Mouse (Mus musculus): ENCODE data around the gene Il16.

Il16 gene

DNA sequence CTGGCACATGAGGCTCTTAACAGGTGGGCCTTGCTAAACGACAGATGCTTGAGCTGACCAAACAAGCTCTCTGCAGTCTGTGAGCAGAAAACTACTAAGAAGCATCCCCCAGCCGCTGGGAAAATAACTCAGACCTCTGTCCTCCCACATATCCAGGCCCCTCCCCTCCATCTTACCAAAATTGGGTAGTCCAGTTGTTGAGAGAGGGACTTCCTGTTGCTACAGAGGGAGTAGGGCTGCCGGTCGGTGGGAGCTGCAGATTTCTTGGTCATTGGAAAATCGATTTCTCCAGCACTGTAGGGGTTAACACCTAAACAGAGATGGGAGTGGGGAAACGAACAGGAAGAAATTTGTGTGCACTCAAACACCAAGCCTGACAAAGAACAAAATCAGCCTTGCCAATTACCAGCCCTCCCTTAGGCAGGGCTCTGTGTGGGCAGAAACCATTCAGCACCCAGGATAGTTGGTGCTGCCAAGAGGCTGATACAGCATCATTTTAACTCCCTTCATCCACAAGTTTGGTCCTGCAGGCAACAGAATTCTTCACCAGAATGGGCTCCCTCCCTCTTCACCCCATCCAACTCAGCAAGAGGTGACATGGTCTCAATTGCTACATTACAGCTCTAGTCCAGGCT lies 62.8 kb downstream of the Il16 start:
- DNase-seq (ENCODE audit: low spot score) = no peak

DNA sequence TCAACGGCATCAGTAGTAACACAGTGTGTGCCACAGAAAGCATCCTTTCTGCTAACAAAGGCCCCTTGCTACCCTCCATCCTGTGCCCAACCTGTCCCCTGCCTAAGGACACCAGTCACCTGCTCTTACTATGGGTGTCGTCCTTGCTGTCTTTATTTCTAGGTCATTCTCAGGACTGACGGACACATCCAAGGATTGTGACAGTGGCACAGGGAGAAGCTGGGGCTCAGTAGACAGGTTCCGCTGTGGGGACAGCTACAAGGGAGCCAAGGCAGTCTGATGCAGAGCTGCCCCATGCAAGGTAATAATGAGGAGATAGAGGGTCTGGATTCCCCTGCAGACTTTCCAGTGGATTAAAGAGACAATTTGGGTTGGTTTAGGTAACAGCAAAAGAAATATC lies 67.0 kb downstream of the Il16 start:
- DNase-seq (ENCODE audit: low spot score) = no peak

DNA sequence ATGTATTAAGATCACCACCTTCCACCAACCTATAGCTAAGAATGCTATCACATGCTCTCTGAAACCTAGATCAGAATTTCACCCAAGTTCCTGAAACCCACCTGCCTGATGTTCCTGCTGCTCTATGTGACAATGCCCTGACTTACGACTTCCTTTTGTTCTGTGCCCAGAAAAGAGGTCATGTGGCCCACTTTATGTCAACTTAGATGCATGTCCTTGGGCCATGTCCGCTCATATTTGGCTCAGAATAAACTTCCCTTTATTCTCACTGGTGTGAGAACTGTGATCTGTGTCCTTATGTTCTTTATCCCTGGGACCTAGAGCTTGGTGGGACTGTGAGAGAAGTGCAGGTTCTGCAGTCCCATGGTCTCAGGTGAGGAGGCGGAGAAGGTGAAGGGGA lies 68.2 kb downstream of the Il16 start:
- DNase-seq (ENCODE audit: low spot score) = no peak

DNA sequence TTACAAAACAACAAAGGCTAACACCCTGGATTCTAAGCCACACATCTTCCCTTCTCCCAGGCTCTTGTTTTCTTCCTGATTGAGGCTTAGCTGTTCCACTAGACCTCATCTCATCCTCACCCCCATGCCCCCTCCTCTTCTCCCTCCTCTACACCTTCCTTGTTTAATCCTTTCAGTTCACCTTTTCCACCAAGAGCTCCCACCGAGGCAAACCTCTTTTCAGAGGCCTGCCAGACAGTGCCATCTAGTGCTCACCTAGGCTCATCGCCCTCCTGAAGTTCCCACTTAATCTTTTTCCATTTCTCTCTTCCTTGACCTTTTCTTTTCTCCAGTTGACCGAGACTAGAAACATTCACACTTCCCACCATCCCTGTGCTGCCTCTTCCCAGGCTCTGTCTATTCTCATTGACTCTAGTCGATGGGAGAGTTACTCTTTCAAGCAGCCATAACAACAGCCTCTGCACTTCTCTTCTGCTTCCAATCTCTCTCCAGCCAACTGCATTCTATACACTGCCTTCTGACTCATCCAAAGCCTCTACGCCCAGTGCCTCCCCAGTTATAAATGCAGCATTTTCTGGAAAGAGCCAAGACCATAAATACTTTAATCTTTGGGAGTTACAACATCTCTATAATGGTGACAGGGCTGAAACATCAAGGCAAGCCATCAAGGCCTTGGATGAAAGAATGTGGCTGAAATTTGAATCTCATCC lies 69.8 kb downstream of the Il16 start:
- no peak for DNase-seq (ENCODE audit: low spot score)

DNA sequence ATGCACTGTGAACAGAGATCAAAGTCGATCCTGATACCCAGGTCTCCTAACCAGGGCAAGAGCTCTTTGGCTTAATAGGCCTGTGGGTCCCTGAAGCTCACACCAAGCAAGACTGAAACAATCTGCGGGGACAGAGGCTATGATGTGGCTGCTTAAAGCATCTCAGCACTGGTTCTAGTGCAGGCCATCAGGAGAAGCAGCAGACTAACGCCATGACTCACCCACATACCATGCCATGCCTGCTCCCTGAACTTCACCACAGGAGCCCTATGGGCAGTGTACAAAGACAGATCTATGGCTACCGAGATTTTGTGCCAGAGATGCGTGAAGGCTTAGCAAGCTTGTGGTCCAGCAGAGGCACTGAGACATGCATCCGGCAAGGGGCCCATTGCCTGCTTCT lies 74.0 kb downstream of the Il16 start:
- DNase-seq (ENCODE audit: low spot score) = no peak

DNA sequence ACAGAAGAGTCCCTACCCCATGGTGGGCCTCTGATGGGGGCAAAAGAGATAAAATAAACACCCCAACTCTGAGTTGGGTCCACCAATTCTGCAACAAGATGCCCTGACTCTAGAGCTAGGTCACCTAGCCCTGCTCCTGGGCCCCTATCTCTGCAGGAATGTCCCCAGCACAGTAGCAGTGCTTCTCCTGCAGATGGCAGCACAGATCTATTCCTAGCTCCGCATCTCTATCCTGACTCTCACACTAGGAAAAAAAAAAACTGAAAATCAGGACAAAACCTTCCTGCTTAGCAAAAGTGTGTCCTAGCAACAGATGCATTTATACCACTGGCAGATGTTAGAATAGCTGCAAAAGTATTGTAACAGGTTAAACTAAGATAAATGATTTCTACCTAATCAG lies 76.8 kb downstream of the Il16 start:
- DNase-seq (ENCODE audit: low spot score) = no peak

DNA sequence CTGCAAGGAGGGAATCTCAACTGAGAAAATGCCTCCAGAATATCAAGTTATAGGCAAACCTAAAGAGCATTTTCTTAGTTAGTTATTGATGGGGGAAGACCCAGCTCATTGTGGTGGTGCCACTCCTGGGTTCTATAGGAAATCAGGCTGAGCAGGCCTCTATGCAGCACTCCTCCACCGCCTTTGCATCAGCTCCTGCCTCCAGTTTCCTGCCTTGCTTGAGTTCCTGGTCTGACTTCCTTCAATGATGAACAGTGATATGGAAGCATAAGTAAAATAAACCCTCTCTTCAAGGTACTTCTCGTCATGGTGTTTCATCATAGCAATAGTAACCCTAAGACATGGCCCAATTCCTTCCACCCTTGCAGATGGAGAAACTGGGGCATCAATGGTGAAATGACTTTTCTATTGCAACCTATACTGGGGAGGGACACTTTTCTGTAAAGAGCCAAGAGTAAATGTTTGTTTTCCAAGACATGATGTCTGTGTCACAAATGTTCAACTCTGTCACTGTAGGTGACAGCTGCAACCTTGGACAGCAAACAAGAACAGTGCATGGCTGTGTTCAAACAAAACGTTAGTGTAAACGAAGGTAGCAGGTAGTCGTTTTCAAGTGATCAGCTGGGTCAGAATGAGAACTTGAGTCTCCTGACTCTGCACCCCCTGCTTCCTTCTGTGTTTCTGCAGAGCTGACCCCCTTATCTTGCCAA lies 77.4 kb downstream of the Il16 start:
- no peak for DNase-seq (ENCODE audit: low spot score)

DNA sequence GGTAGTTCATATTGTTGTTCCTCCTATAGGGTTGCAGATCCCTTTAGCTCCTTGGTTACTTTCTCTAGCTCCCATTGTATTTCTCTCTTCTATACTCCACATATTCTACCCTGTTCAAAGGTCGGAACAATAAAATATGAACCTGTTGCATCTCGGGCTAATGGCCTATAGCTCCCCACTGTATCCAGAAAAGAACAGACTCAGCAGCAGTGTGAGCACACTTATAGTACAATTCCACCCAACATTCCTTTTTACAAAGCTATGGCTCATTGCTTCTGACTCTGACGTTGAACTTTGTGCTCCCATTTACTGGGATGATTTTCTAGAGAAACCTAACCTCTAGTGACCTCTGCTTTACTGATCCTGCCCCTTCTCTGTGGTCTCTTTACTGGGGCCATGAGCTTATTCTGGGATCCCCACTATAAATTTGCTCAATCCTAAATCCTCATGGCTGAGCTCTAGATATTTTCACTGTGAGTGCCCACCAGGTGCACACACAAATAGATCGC lies 79.4 kb downstream of the Il16 start:
- no peak for DNase-seq (ENCODE audit: low spot score)

DNA sequence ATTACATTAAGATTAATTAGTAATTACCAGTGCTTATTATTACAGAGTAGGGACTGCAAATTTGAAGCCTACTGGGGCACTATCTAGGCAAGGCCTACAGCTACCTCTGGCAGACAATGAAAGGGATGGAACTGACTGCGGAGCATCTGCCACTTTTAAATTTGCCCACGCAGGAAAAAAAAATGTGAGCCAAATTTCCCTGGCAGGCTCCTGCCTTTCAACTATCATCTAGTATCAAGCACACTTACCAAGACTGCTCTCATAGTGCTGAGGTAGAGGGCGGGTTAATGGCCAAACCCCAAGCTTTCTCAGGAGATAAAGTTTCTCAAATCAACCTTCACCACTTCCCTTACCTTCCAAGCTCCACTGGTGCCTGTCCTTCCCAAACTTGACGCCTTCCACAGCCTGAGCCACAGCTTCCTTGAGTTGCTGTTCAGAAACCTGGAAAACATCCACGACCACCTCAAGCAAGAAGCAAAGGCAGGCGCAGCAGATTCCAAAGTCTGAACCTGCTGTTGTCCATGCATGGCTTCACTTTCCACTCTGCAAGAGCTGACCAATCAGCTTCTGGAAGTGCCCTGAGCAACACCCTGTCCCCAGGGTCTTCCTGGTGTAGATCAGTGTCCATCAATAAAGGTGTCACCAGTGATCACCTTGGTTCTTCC lies 82.7 kb downstream of the Il16 start:
- DNase-seq (ENCODE audit: low spot score) = no peak

DNA sequence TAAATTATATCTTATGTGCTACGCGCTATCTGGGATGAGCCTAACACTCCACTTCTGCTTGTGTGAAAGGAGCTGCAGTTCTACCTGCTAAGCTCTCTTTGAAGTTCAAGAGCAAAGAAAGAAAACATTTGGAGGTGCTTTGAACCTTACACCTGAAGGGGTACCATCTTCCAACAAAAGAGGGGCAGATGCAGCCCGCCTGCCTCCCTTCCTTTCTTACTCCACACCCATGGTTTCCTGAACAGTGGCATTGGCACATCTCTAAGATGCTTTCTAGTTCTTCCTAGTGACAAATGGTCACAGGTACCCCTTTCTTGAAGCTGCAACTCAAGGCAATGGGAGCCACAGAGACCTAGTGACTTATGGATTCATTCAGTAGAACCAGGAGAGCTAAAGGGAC lies 83.8 kb downstream of the Il16 start:
- no peak for DNase-seq (ENCODE audit: low spot score)

DNA sequence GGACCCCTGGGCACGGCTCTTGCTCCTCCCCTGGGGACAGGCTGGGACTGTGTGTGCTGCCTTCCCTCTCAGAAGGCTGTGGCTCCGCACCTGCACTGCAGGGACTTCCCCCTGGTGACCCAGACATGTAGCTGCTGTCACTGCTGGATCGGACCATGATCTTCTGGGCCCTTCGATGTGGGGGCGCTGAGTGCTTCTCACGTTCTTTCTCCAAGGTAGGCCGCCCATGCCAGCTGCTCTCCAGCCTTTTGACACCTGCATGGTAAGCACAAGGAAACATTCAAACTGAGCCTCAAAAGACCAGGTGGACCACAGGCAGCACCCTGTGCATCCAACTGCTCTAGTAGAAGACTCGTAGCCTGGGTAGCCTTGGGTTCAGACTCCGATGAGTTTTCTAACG lies 84.5 kb downstream of the Il16 start:
- no peak for DNase-seq (ENCODE audit: low spot score)

DNA sequence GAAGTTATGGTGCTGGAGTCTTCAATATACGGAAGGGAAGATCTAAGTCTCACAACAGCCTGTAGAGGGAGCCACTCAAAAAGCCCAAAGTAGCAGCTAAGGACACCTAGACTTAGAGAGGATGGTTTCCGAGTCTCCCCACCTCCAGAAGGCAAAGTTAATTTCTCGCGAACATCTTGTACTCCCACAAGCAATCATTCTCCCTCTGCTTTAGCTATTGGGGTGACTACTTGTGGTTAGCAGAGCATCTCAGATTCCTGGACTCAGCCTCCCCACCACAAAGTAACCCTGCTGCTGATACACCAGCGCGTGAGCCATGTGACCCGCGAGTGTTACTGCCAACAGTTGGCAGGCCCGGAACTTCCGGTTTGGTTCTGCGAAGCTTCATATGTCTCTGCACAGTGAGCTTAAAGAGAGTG lies 85.2 kb downstream of the Il16 start:
- no peak for DNase-seq (ENCODE audit: low spot score)

DNA sequence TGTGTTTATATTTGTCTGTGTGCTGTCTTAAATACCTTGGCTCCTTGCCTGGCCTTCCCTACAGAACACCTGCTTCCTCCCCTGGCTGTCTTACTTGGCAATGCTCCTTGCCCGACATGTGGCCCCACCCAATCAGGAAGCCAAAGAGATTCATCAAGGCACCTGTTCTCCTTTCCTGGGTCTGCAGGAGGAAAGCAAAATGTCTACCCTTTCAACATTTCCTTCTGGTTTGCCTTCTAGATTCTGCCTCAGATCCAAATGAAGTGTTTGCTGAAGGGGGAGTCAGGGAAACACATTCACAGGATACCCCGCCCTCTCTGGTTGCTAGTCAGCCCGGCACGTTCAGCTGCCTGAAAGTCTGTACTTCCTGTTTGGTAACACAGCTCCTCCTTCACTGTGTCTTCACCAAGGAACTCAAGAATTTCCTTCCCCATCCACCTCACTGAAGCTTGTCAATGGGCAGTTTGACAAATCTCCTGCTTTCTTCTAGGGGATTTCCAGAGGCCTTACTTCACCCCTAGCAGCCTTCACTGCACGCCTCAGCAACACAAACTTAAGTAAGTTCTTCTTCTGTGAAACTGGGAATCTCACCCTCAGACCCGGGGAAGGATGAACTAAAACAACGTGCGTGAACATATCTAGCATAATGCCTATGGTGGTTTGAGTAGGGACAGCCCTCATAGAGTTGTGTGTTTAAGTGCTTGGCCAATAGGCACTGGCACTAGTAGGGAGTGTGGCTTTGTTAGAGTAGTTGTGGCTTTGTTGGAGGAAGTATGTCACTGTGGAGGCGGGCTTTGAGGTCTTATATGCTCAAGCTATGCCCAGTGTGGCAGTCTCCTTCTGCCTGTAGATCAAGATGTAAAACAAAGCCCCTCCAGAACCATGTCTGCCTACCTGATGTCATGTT lies 86.1 kb downstream of the Il16 start:
- no peak for DNase-seq (ENCODE audit: low spot score)

DNA sequence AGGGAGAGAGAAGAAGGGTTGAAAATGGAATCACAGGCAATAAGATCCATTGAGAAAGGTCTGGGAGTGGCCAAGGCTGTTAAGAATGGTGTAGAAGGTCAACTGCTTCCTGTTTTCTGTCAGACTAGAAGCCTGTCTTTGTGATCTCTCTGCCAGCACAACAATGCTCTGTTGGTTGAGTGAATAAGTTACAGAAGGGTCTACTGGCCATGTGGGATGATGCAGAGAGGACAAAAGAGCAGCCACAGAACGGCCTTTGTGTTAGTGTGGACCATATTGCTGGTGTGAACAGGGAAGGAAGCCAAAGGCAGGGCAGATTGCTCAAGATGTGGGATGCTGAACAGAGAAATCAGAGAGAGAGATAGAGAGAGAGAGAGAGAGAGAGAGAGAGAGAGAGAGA lies 86.8 kb downstream of the Il16 start:
- no peak for DNase-seq (ENCODE audit: low spot score)

DNA sequence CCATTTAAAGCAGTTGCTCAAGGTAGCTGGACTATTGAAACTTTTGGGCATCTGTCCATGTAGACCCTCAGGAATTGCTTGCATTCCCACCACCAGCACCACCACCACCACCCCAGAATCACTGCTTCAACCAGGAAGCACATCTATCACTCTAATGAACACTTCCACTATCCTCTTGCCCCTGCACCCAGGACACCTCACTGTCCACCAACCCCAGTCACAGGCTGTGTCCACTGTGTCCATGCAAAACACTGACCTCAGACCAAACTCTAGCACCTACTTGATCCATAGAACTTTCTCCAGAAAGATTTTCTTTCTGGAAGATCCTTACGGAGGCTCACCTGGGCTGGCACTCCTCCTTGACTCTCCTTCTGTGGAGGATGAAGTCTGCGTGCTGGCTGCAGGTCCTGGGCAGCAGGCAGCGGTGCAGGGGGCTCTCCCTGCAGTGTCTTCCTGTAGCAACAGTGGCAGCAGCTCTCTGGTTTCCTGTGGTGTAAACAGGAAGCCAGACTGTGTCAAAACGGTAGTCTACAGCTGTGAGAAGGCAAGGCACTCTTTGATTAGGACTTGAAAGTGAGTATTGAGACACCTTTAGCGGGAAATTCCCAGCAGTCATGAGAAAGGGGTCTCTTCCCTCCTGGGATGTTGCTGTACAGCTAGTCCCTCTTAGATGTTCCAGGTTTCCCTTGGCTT lies 90.4 kb downstream of the Il16 start:
- DNase-seq (ENCODE audit: low spot score) = no peak

DNA sequence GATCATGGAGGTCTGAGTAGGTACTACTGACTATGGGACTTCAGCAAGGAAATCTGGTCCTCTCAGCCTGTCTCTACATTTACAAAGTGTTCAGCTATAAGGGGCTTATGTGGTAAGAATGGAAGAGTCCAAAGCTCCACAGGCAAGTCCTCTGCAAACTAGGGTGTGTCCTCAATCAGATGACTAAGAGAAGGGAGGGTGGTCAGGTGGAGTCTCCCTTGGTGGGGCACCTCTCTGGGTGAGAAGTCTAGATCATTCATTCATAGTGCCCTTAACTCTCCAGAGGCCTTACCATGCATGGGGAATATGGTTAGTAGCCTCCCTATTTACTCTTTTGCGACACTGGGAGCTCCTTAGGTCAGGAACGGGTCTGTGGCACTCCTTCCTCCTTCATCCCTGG lies 91.3 kb downstream of the Il16 start:
- no peak for DNase-seq (ENCODE audit: low spot score)

DNA sequence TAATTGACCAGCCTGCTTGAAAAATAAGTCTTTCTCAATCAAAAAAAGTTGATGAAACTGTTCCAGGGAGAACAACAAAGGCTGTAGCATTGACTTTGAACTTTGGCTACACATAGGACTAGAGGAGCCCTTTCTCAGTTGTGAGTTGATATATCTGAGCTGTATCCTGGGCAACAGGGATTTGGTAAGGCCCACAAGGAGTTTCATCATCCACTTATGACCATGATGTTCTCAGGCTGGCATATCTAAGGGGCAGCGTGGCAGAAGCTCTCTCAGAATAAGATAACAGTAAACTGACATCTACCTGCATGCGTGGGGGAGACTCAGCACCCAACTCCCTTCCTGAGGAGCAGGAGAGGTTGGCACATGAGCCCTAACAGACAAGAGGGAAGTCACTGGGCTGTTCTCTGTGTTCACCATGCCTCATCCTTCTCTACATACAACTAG lies 91.9 kb downstream of the Il16 start:
- DNase-seq (ENCODE audit: low spot score) = no peak

DNA sequence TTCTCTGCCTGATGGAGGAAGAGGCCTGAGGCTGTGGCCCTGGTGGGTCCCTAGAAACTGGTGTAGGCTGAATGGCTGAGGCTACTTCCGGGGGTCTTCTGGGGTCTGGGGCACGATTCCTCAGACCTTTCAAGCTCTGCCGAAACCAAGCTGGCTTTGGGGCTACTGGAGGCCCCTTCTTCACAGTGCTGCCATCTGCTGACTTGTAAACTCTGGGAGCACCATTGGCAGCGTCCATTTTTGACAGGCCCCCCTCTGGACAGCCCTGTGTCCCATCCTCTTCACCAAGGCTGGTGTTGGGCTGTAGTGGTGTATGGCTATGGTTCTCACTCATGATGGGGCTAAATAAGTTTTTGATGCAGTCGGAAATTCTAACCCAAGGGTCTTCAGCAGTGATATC lies 93.0 kb downstream of the Il16 start:
- DNase-seq (ENCODE audit: low spot score) = no peak

DNA sequence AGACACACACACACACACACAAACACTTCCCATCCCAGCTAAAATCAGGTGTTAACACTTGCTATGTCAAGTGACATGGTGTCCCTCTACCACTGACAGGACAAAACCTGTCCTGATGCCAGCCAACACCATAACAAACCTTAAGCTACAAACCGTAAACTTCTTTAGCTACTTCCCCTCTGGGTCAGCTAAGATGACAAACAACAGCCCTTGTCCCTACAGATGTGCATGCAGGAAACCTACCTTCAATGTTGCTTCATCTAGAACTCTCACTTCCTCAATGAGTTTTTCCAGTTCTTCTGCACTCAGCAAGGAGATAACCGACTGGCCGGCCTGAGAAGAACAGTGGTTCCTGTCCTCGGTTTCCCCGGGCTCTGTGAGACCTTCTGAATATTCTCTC lies 94.9 kb downstream of the Il16 start:
- no peak for DNase-seq (ENCODE audit: low spot score)

DNA sequence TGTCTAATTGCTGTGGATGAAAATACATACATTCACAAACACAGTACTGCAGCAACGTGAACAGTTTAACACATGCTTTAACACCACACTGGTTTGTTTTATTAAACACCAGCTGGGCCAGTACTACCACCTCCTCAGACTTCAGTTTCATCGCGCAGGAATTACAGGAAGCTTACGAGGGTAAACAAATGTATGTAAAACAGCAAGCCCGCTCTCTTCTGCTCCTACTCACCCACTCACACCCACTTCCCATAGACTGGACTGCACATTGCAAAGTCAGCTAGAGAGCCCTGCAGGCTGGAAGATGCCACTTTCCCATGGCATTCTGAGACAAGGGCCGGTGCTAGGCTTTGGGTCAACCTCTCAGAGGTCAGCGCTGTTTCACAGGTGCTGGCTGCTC lies 96.7 kb downstream of the Il16 start:
- no peak for DNase-seq (ENCODE audit: low spot score)

DNA sequence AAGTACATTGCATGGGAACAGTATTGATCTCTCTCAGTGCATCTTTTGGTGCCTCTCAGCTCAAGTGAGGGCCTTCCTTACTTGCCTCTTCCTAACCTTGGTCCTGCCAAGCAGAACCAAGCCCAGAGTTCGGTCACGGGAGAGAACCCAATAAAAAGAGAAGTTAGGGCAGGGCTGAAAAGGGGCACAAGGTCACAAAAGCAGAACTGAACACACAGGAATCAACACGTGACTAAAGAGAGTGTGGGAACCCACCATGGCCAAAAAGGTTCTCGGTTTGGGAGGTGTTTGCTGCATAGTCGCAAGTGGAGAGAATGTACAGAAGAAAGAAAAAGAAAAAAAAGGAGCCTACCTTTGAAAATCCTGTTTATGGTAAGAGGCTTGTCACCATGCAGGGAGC lies 100.0 kb downstream of the Il16 start:
- no peak for DNase-seq (ENCODE audit: low spot score)
